Mouse (Mus musculus) brain, embryonic 14.5 days (tissue): ENCODE results near the gene Cd48.
"Not testable (repeated sequence)": the region's sequence is repeated elsewhere in the genome, so short reads cannot be mapped to it uniquely, and the experiment has no call there.

Experiments used
- CTCF ChIP-seq: fragments of 200-500 bp; IDR thresholded peaks from 2 replicates; pipeline ENCODE4 v1.5.1; 2012; ENCODE audit warnings: inconsistent platforms, mild to moderate bottlenecking, moderate library complexity, borderline replicate concordance; ENCODE audit not compliant: insufficient read depth, insufficient read length; ENCODE audit errors: extremely low read depth
- POLR2A ChIP-seq: fragments of 200-500 bp; IDR thresholded peaks from 2 replicates; pipeline ENCODE4 v1.6.1; 2012; ENCODE audit warnings: mild to moderate bottlenecking, inconsistent platforms, borderline replicate concordance; ENCODE audit not compliant: poor library complexity, insufficient read depth, insufficient read length, severe bottlenecking; ENCODE audit errors: extremely low read depth

GRCm38 (mm10) chr1:171713736-171714135 lies 31.9 kb downstream of the Cd48 start:
- TF ChIP-seq CTCF, POLR2A: not testable (repeated sequence)
